Mouse (Mus musculus) olfactory bulb, adult 2 months (tissue): Measurements from ENCODE around the gene Ormdl3. TPM values are rescaled to one million over a fixed set of nuclear protein-coding genes. Genes with fewer than 3 reads are reported as not detected.

Source experiments
- H3K27ac ChIP-seq: fragments of 200-500 bp; 2 replicates; pipeline ENCODE4 v1.5.1; 2012; ENCODE audit warnings: low read depth, low read length; ENCODE audit not compliant: insufficient read depth
- H3K4me1 ChIP-seq: fragments of 200-500 bp; 2 replicates; pipeline ENCODE4 v1.6.1; 2012; ENCODE audit warnings: low read length; ENCODE audit not compliant: control insufficient read depth, insufficient read depth
- H3K4me3 ChIP-seq: fragments of 200-500 bp; 2 replicates; pipeline ENCODE4 v1.5.1; 2012; ENCODE audit warnings: mild to moderate bottlenecking, low read depth, low read length, moderate library complexity; ENCODE audit not compliant: insufficient read depth
- CTCF ChIP-seq: fragments of 200-500 bp; IDR thresholded peaks from 2 replicates; pipeline ENCODE4 v1.5.1; 2012; ENCODE audit warnings: low read depth, mild to moderate bottlenecking, low read length, moderate library complexity; ENCODE audit not compliant: insufficient read depth
- POLR2A ChIP-seq: fragments of 200-500 bp; IDR thresholded peaks from 2 replicates; pipeline ENCODE4 v1.6.1; 2012; ENCODE audit warnings: mild to moderate bottlenecking, low read depth, low read length, moderate library complexity; ENCODE audit not compliant: insufficient read depth
- WGBS: fragments of 180-500 bp; shearing (Covaris S2); methylation state at CpG from one replicate; pipeline ENCODE4 v1.1.7; 2018; 5-methylcytosine and 5-hydroxymethylcytosine counted together
- polyA plus RNA-seq: library from polyadenylated mRNA; stranded (reverse); fragments of >200 nt; gene quantifications from 2 replicates; pipeline ENCODE4 v1.2.4, GENCODE M21; 2012; ENCODE audit warnings: low replicate concordance; ENCODE audit not compliant: missing spikeins, insufficient read depth, insufficient read length

The Ormdl3 gene
- polyA plus RNA-seq, 1 experiment: not detected

- H3K4me3 ChIP-seq: no peak overlapping the region
- WGBS: 70% methylated on average over 19 of the region's 19 CpGs
- TF ChIP-seq CTCF (no peak), POLR2A (no peak)
Measured at GRCm38 (mm10) chr11:98590548-98591445, 3.6 kb upstream of the Ormdl3 start.

DNA sequence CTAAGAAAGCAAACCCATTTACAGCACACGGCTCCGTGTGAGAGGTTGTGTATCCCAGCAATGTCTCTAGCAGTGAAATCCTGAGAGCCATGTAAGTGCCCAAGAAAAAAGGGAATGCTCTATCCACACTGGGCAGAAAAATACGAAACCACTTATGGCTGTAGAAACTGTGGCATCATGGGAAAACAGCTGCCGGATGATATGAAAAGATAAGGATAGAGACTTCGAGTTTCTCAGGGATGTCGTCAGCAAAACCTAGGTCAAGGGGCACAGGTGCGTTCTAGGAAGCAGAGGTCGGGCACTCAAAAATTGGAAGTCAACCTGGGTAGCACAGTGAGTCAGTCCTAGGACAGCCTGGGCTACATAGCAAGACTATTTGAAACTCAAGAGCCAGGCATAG lies 2.1 kb upstream of the Ormdl3 start:
- no peak for TF ChIP-seq CTCF
- TF ChIP-seq POLR2A: no peak
- Histone ChIP-seq H3K4me3 (no peak overlapping the region), H3K4me1 (peaks cover 22% of the 10 kb centered on the region), H3K27ac (no peak overlapping the region)
- WGBS: 85% methylated on average over 8 of the region's 8 CpGs

More at GRCm38 (mm10) chr11:98590548-98591445, 3.6 kb upstream of the Ormdl3 start:
- Histone ChIP-seq H3K27ac (no peak overlapping the region), H3K4me1 (peaks cover 10% of the 10 kb centered on the region)

- Histone ChIP-seq H3K27ac (no peak overlapping the region), H3K4me1 (peaks cover 22% of the 10 kb centered on the region), H3K4me3 (no peak overlapping the region)
- 58% methylated on average over 6 of the region's 6 CpGs for WGBS
- TF ChIP-seq POLR2A (no peak), CTCF (no peak)
Measured at GRCm38 (mm10) chr11:98588833-98589281, 1.7 kb upstream of the Ormdl3 start.

DNA sequence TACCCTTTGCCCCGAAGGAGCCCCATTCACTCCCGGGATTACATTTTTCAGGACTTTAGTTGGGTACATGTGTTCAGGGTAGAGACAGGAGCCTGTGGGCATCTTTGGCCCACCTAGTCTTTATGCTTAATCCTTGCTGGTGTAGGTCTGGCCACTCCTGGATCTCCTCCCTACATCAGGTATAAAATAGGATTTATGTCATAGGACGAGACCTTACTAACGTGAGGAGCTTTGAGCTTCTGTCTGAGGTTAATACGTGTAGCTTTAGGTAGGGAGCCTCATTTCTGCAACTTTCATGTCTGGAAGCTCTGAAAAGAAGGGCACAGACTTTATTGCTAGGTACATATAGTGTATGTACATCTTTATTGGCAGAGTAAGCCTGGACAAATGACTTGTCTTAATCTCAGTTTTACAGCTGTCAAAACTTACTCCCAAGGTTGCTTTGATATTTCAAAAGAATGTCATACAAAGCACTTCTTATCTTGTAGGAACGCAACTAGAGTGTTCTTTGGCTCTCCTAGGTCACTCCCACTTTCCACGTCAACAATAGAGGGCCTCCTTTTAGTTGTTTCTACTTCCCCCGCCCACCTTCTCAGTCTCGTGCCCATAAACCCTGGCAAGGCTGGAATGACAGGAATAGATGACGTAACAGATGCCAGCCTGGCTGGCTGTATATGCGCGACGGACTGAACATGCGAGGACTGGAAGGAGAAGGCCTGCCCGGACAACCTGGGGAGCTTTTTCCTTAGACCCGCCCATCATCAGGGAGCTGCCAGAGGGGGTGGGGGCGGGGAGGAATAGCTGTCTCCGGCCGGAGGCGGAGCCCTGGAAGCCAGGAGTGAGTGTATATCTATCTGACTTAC lies 747 bp upstream of the Ormdl3 start:
- H3K27ac ChIP-seq: no peak overlapping the region
- 13% methylated on average over 20 of the region's 20 CpGs for WGBS
- H3K4me1 ChIP-seq: peaks cover 22% of the 10 kb centered on the region
- H3K4me3 ChIP-seq: peak overlapping the region; percentile 60
- no peak for TF ChIP-seq CTCF
- TF ChIP-seq POLR2A: no peak

GRCm38 (mm10) chr11:98586087-98586891 lies 879 bp downstream of the Ormdl3 start:
- no peak for TF ChIP-seq CTCF
- no peak for TF ChIP-seq POLR2A
- peaks cover 22% of the 10 kb centered on the region for H3K4me1 ChIP-seq
- H3K27ac ChIP-seq: no peak overlapping the region
- 1% methylated on average over 22 of the region's 22 CpGs for WGBS
- H3K4me3 ChIP-seq: peak overlapping the region; percentile 91

DNA sequence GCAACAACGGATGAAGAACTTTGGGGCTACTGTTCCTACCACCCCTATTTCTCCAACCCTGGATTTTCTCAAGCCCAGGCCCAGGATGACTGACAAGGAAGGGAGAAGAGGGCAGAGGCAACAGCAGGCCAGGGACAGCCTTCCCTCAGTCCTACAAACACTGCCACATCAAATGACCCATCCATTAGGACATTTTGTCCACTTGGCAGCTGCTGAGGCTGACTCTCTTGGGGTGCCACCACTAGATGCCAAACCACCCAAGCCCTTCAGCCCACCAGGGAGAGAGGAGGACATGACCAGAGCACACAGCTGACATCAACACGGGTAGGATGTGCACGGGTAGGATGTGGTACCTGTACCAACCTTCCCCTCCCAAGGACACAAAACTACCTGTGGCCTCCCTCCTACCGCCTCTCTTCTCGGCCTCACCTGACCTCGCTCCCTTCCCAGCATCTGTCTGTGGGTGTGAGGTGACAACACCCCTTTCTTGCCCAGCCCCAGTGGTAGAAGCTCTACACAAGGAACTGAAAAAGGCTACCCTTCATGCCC lies 2.5 kb downstream of the Ormdl3 start:
- TF ChIP-seq POLR2A (no peak), CTCF (no peak)
- no peak overlapping the region for H3K27ac ChIP-seq
- peaks cover 22% of the 10 kb centered on the region for H3K4me1 ChIP-seq
- WGBS: 89% methylated on average over 6 of the region's 6 CpGs
- no peak overlapping the region for H3K4me3 ChIP-seq

- peaks cover 22% of the 10 kb centered on the region for H3K4me1 ChIP-seq
- no peak for TF ChIP-seq CTCF
- TF ChIP-seq POLR2A: no peak
- no peak overlapping the region for H3K27ac ChIP-seq
- H3K4me3 ChIP-seq: no peak overlapping the region
- WGBS: 74% methylated on average over 1 of the region's 1 CpGs
Measured at GRCm38 (mm10) chr11:98584146-98584545, 3.0 kb downstream of the Ormdl3 start.

GRCm38 (mm10) chr11:98583571-98583970 lies 3.6 kb downstream of the Ormdl3 start:
- TF ChIP-seq POLR2A (no peak), CTCF (no peak)
- WGBS: 48% methylated on average over 3 of the region's 3 CpGs
- H3K4me3 ChIP-seq: no peak overlapping the region
- no peak overlapping the region for H3K27ac ChIP-seq
- peaks cover 22% of the 10 kb centered on the region for H3K4me1 ChIP-seq
